Mouse (Mus musculus): ENCODE measurements around the gene Kmt2a. TPM values are rescaled to one million over a fixed set of nuclear protein-coding genes. Genes with fewer than 3 reads are reported as not detected.

The Kmt2a gene
- total RNA-seq, 2 experiments from 2014 or later = 50.5 to 54.6 TPM

GRCm38 (mm10) chr9:44880309-44881081, 601 bp downstream of the Kmt2a start:
- DNase-seq (ENCODE audit: low spot score in 2 of 2) = peak; percentile 36 to 50

- peak in 1 of 2 experiments; percentile 30 for DNase-seq (ENCODE audit: low spot score in 2 of 2)
These were observed 1.3 kb downstream of the Kmt2a start for GRCm38 (mm10) chr9:44879694-44880271.

- no peak for DNase-seq (ENCODE audit: low spot score in 2 of 2)
These were observed 2.2 kb downstream of the Kmt2a start for GRCm38 (mm10) chr9:44878776-44879500.

GRCm38 (mm10) chr9:44877686-44878085, 3.4 kb downstream of the Kmt2a start:
- DNase-seq (ENCODE audit: low spot score in 2 of 2) = no peak

- no peak for DNase-seq (ENCODE audit: low spot score in 2 of 2)
These were observed 5.6 kb downstream of the Kmt2a start for GRCm38 (mm10) chr9:44875476-44875875.

- DNase-seq (ENCODE audit: low spot score in 2 of 2) = no peak
These were observed 6.9 kb downstream of the Kmt2a start for GRCm38 (mm10) chr9:44874198-44874597.

- no peak for DNase-seq (ENCODE audit: low spot score in 2 of 2)
These were observed 7.4 kb downstream of the Kmt2a start for GRCm38 (mm10) chr9:44873665-44874064.

- DNase-seq (ENCODE audit: low spot score in 2 of 2) = no peak
These were observed 12.6 kb downstream of the Kmt2a start for GRCm38 (mm10) chr9:44868336-44869094.

- no peak for DNase-seq (ENCODE audit: low spot score in 2 of 2)
These were observed 13.4 kb downstream of the Kmt2a start for GRCm38 (mm10) chr9:44867664-44868063.

GRCm38 (mm10) chr9:44866501-44867240, 14.4 kb downstream of the Kmt2a start:
- DNase-seq (ENCODE audit: low spot score in 2 of 2) = no peak

GRCm38 (mm10) chr9:44861121-44861520, 20.0 kb downstream of the Kmt2a start:
- no peak for DNase-seq (ENCODE audit: low spot score in 2 of 2)

GRCm38 (mm10) chr9:44858657-44859056, 22.4 kb downstream of the Kmt2a start:
- no peak for DNase-seq (ENCODE audit: low spot score in 2 of 2)

GRCm38 (mm10) chr9:44857405-44857992, 23.6 kb downstream of the Kmt2a start:
- DNase-seq (ENCODE audit: low spot score in 2 of 2) = no peak

- no peak for DNase-seq (ENCODE audit: low spot score in 2 of 2)
These were observed 25.9 kb downstream of the Kmt2a start for GRCm38 (mm10) chr9:44855153-44855552.

GRCm38 (mm10) chr9:44847446-44847845, 33.6 kb downstream of the Kmt2a start:
- DNase-seq (ENCODE audit: low spot score in 2 of 2) = no peak

- no peak for DNase-seq (ENCODE audit: low spot score in 2 of 2)
These were observed 39.9 kb downstream of the Kmt2a start for GRCm38 (mm10) chr9:44841241-44841640.

GRCm38 (mm10) chr9:44836439-44836838, 44.7 kb downstream of the Kmt2a start:
- peak; percentile 82 to 85 for DNase-seq (ENCODE audit: low spot score in 2 of 2)

- DNase-seq (ENCODE audit: low spot score in 2 of 2) = no peak
These were observed 48.7 kb downstream of the Kmt2a start for GRCm38 (mm10) chr9:44832356-44832755.

- DNase-seq (ENCODE audit: low spot score in 2 of 2) = no peak
These were observed 50.6 kb downstream of the Kmt2a start for GRCm38 (mm10) chr9:44830506-44830905.

- no peak for DNase-seq (ENCODE audit: low spot score in 2 of 2)
These were observed 52.2 kb downstream of the Kmt2a start for GRCm38 (mm10) chr9:44828944-44829343.

Data from layer of hippocampus, postnatal 10 days (tissue).